Mouse (Mus musculus) kidney, embryonic 15.5 days (tissue): ENCODE measurements at regions not wholly inside any gene's neighbourhood (a gene's known extent, or its start where the extent isn't known, plus 50 kb on each side); places are given as distances from the start of the nearest gene placed in this dataset.

Experiments
- ATAC-seq: fragments of 200-750 bp; cut with Nextera tagmentation; replicated peaks from 2 replicates; pipeline ENCODE4 v1.8.0; 2017; ENCODE audit warnings: moderate TSS enrichment; ENCODE audit not compliant: low FRiP score
- H3K27ac ChIP-seq: fragments of 300-500 bp; sonication (generic); 2 replicates; pipeline ENCODE4 v1.5.1; 2015; ENCODE audit warnings: mild to moderate bottlenecking, inconsistent platforms
- H3K27me3 ChIP-seq: fragments of 300-500 bp; sonication (generic); 2 replicates; pipeline ENCODE4 v1.6.1; 2015; ENCODE audit warnings: inconsistent platforms
- H3K36me3 ChIP-seq: fragments of 300-500 bp; sonication (generic); 2 replicates; pipeline ENCODE4 v1.6.1; 2015; ENCODE audit warnings: inconsistent platforms
- H3K4me1 ChIP-seq: fragments of 300-500 bp; sonication (generic); 2 replicates; pipeline ENCODE4 v1.6.1; 2015; ENCODE audit warnings: inconsistent platforms
- H3K4me2 ChIP-seq: fragments of 300-500 bp; sonication (generic); 2 replicates; pipeline ENCODE4 v1.6.1; 2015; ENCODE audit warnings: moderate library complexity, mild to moderate bottlenecking, inconsistent platforms
- H3K4me3 ChIP-seq: fragments of 300-500 bp; sonication (generic); replicated peaks from 2 replicates; pipeline ENCODE4 v1.5.1; 2015; ENCODE audit warnings: mild to moderate bottlenecking, inconsistent platforms
- H3K9ac ChIP-seq: fragments of 300-500 bp; sonication (generic); 2 replicates; pipeline ENCODE4 v1.6.1; 2015; ENCODE audit warnings: mild to moderate bottlenecking, inconsistent platforms
- H3K9me3 ChIP-seq: fragments of 300-500 bp; sonication (generic); replicated peaks from 2 replicates; pipeline ENCODE4 v1.6.1; 2016; ENCODE audit warnings: inconsistent platforms
- WGBS: fragments of 180-500 bp; shearing (Covaris S2); methylation state at CpG from one replicate; pipeline ENCODE4 v1.1.7; 2015; ENCODE audit warnings: mixed read lengths; 5-methylcytosine and 5-hydroxymethylcytosine counted together

DNA sequence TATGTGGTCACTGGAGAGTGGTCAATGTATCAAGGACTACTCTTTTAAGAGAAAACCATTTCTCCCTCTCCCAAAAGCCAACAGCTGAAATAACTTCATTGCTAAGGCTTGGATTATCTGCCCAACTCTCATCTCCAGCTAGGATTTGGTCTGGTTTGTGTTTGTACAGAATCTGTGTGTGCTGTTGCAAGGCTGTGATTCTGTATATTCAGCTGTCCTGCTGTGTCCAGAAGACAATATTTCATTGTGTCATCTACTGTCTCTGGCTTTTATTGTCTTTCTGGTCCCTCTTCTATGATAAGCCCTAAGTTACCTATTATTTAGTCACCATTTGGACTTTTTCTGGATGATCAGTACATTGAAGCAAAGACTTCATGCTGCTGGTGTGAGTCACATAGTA, 110.9 kb downstream of the Cenpc1 start:
- Histone ChIP-seq H3K4me1 (no peaks in the 10 kb centered on the region), H3K36me3 (no peaks in the 10 kb centered on the region)
- ATAC-seq, result no peak

DNA sequence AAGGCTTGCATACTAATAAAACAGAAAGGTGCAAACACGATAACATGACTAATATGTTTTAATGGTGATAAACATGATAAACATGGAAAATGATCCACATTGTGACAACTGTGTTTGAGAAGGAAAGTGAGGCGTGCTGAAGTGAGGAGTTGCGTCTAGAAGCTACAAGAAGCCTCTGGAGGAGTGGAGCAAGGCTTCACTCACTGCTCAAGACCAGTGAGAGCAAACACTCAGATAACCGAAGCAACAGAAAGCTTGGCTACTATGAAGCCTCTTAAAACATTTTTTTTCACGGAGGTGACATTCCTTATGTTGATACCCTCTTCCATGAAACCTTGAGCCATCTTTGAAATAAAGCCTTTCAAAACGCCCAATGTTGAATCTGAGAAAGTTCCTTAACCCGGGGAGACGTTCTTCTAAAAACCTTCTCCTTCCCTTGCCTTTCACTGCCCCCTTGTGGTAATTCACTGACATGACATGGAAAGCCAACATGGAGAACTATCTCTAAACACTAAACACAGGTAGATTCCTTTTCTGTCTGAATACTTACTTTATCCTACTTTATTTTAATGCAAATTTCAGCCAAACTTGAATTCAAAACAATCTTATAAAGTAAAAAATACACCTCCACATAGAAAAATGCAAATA, 128.6 kb downstream of the Cenpc1 start:
- H3K4me3 ChIP-seq, result no peak overlapping the region
- no peak overlapping the region for H3K4me2 ChIP-seq
- WGBS, result 37% methylated on average over 8 of the region's 8 CpGs
- no peak overlapping the region for H3K9ac ChIP-seq
- H3K27ac ChIP-seq, result no peak overlapping the region
- no peaks in the 10 kb centered on the region for H3K4me1 ChIP-seq
- no peak for ATAC-seq
- H3K27me3 ChIP-seq, result no peaks in the 10 kb centered on the region
- H3K9me3 ChIP-seq, result no peaks in the 10 kb centered on the region
- H3K36me3 ChIP-seq, result no peaks in the 10 kb centered on the region

More for the DNA sequence above, 110.9 kb downstream of the Cenpc1 start:
- Histone ChIP-seq H3K27ac (no peak overlapping the region), H3K27me3 (no peaks in the 10 kb centered on the region), H3K4me2 (no peak overlapping the region), H3K4me3 (no peak overlapping the region), H3K9me3 (no peaks in the 10 kb centered on the region), H3K9ac (no peak overlapping the region)

DNA sequence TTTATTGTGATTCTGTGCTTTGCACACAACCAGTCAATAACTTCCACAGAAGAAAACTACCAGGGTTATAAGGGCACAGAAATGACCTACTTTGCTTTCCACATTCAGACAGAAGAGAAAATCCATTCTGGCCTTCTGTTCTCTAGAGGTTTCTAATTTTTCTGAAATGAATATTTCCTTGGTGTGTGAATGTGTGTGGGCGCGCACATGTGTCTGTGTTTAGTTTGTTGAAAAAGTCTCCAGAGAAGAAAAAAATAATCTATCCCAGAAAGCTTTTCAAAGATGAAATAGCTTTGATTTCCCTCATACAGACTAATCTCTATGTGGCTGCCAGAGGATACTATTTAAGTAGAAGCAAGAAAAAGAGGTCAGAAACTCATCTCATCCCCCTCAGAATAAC, 147.1 kb downstream of the Cenpc1 start:
- H3K4me1 ChIP-seq, result no peaks in the 10 kb centered on the region
- H3K9ac ChIP-seq, result no peak overlapping the region
- no peaks in the 10 kb centered on the region for H3K9me3 ChIP-seq
- no peak for ATAC-seq
- H3K4me3 ChIP-seq, result no peak overlapping the region
- no peak overlapping the region for H3K4me2 ChIP-seq
- no peak overlapping the region for H3K27ac ChIP-seq
- no peaks in the 10 kb centered on the region for H3K27me3 ChIP-seq
- WGBS, result 92% methylated on average over 2 of the region's 2 CpGs
- H3K36me3 ChIP-seq, result no peaks in the 10 kb centered on the region

DNA sequence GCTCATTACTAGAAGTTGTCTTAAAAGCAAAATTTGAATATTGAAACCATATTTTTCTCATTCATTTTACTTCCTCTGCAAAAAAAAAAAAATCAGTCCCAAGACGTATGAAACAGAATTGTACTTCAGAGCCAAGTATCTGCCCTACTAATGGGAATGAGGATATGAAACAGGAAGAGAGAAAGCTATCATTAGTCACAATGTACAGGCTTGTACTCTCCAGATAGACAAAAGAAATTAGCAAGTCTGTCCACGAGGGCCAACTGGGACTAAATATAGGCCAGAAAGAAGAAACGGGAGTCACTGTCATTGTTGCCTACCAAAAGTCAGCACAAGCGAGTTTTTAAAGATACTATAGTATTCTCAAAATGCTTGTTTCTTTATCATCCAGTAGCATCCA, 150.4 kb downstream of the Cenpc1 start:
- Histone ChIP-seq H3K9me3 (no peaks in the 10 kb centered on the region), H3K36me3 (no peaks in the 10 kb centered on the region), H3K4me1 (no peaks in the 10 kb centered on the region), H3K9ac (no peak overlapping the region), H3K4me3 (no peak overlapping the region), H3K27ac (no peak overlapping the region), H3K27me3 (no peaks in the 10 kb centered on the region), H3K4me2 (no peak overlapping the region)
- ATAC-seq, result no peak
- WGBS, result 76% methylated on average over 4 of the region's 4 CpGs

DNA sequence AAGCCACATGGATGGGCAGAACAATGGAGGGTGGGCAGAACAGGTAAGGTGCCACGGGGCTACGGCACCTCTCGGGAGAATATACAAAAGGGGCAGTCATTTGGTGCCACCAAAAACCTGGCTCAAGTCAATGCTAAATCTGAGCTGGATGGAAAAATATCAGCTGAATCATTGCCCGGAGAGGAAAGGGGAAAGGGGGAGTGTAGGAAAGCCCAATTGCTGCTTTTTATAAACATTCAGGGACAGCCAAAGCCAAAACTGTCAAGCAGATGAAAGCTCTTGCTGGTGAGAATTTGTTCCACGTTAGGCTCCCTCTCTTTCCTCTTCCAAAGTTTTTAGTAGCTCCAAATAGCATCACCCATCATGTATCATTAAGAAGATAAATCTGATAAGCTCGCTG, 168.9 kb downstream of the Cenpc1 start:
- no peak overlapping the region for H3K27ac ChIP-seq
- no peak overlapping the region for H3K4me3 ChIP-seq
- H3K4me2 ChIP-seq, result no peak overlapping the region
- H3K27me3 ChIP-seq, result no peaks in the 10 kb centered on the region
- H3K9ac ChIP-seq, result no peak overlapping the region
- no peaks in the 10 kb centered on the region for H3K9me3 ChIP-seq
- WGBS, result 70% methylated on average over 6 of the region's 6 CpGs
- no peaks in the 10 kb centered on the region for H3K36me3 ChIP-seq
- ATAC-seq, result no peak
- H3K4me1 ChIP-seq, result no peaks in the 10 kb centered on the region

DNA sequence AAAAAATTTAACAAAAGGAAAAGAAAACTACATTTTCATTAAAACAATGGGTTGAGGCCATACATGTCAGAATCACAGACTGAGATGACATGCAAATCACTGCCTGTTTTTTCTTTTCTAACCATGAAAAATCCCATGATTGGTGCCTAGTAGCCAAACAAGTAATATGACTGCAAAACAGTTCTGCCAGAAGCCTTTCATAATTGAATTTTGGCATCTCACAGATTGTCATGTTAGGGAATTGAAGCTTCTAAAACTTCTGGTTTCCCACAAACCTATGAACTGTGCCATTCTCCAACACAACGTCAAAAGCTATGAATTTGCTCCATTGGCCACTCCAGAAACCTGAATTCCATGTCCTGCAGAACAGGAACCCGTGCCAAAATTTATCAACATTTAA, 169.6 kb downstream of the Cenpc1 start:
- H3K4me3 ChIP-seq, result no peak overlapping the region
- H3K9me3 ChIP-seq, result no peaks in the 10 kb centered on the region
- no peak overlapping the region for H3K4me2 ChIP-seq
- H3K27ac ChIP-seq, result no peak overlapping the region
- no peaks in the 10 kb centered on the region for H3K36me3 ChIP-seq
- H3K9ac ChIP-seq, result no peak overlapping the region
- no peaks in the 10 kb centered on the region for H3K27me3 ChIP-seq
- WGBS, result 71% methylated on average over 2 of the region's 2 CpGs
- H3K4me1 ChIP-seq, result no peaks in the 10 kb centered on the region
- no peak for ATAC-seq

DNA sequence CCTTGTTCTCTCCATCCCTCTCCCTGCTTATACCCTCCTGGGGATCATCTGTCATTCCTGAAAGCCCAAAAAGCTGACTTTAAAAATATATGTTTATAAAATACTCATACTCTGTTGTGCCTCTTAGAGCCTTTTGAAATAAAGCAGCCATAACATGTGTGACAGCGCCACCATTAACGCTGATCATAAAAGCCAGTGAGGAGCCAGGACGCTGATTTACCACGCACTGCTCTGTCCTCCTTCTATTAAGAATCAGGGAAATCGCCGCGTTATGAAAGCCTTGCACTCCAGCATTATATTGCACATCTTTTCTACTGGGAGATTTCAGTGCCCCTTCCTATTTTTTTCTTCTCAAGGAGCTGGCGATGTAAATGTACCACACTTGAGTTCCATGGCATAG, 195.1 kb downstream of the Cenpc1 start:
- WGBS, result 77% methylated on average over 8 of the region's 8 CpGs
- H3K27ac ChIP-seq, result no peak overlapping the region

DNA sequence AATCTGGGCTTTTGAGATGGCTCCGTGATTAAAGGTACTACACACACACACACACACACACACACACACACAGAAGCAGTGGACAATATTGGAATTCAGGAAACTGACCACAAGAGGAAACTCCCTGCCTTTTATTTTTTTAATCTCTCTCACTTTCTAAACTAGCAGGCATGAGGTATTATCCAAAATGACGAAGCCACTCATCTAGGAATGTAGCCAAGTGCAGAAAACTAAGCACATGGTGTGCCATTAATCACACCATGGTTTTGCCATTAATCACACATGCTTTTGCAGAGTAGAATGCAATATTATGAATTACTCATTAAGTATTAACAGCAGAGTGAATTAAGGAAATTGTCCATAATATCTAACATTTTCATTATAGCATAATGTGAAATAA, 232.8 kb downstream of the Cenpc1 start:
- no peaks in the 10 kb centered on the region for H3K27me3 ChIP-seq
- 73% methylated on average over 2 of the region's 2 CpGs for WGBS
- no peak for ATAC-seq

More for the DNA sequence above, 195.1 kb downstream of the Cenpc1 start:
- Histone ChIP-seq H3K27me3 (no peaks in the 10 kb centered on the region), H3K4me1 (no peaks in the 10 kb centered on the region), H3K4me3 (no peak overlapping the region), H3K9me3 (no peaks in the 10 kb centered on the region), H3K36me3 (no peaks in the 10 kb centered on the region), H3K9ac (no peak overlapping the region), H3K4me2 (no peak overlapping the region)
- no peak for ATAC-seq

DNA sequence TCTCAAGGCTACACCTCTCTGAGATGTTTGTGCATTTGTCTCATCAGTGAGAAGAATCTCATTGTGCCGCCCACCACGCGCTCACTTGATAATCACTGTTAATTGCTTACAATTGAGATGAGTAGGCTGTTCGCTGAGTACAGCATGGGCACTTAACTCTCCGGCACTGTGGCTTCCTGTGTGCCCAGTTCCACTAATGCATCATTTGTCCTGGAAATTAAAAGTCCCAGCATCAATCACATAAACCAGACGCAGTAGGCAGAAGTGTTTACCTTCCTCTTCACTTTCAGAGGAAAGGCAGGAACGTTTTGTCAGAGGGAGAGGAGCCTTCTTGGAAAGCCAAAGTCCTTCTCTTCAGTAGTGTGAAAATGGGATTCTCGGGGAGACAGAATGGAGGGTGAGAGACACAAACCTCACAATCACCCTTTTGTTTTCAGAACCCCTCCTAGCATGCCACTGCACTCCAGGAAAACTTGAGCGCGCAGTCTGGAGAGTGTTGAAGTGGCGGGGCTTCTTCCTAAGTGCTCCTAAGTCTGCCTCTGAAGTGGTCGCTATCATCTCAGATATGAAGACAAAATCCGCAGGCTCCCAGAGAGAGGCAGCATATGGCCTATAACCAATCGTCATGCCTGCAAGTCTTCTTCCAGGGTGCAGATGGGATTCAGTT, 269.7 kb downstream of the Cenpc1 start:
- H3K4me1 ChIP-seq, result no peaks in the 10 kb centered on the region
- H3K4me2 ChIP-seq, result no peak overlapping the region
- H3K36me3 ChIP-seq, result no peaks in the 10 kb centered on the region
- H3K4me3 ChIP-seq, result no peak overlapping the region
- WGBS, result 69% methylated on average over 14 of the region's 14 CpGs
- H3K27ac ChIP-seq, result no peak overlapping the region
- no peaks in the 10 kb centered on the region for H3K27me3 ChIP-seq
- no peak overlapping the region for H3K9ac ChIP-seq
- H3K9me3 ChIP-seq, result no peaks in the 10 kb centered on the region
- ATAC-seq, result no peak

More for the DNA sequence above, 232.8 kb downstream of the Cenpc1 start:
- no peaks in the 10 kb centered on the region for H3K4me1 ChIP-seq
- H3K27ac ChIP-seq, result no peak overlapping the region
- no peak overlapping the region for H3K4me3 ChIP-seq
- H3K4me2 ChIP-seq, result no peak overlapping the region
- H3K36me3 ChIP-seq, result no peaks in the 10 kb centered on the region
- H3K9me3 ChIP-seq, result no peaks in the 10 kb centered on the region
- H3K9ac ChIP-seq, result no peak overlapping the region

DNA sequence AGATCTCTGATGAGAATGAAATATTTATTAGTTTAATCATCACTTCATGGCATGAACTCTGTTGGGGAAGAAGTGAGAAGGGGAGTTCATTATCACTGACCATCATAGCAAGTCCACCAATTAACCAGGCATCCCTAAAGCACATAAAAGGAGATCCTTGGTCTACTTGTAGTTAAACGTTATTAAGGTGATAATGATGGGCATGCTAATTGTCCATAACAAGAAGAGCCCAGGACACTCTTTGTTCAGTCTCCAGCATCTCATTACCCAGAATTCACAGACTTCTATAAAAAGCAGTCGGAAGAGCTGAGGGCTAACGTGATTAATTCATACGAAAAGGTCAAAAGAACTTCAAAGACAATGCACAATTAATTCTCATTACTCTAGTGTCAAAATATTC, 272.2 kb downstream of the Cenpc1 start:
- no peak for ATAC-seq
- Histone ChIP-seq H3K9me3 (no peaks in the 10 kb centered on the region), H3K9ac (no peak overlapping the region), H3K4me3 (no peak overlapping the region), H3K4me1 (no peaks in the 10 kb centered on the region), H3K27ac (no peak overlapping the region), H3K27me3 (no peaks in the 10 kb centered on the region), H3K36me3 (no peaks in the 10 kb centered on the region), H3K4me2 (no peak overlapping the region)
- 88% methylated on average over 4 of the region's 4 CpGs for WGBS

DNA sequence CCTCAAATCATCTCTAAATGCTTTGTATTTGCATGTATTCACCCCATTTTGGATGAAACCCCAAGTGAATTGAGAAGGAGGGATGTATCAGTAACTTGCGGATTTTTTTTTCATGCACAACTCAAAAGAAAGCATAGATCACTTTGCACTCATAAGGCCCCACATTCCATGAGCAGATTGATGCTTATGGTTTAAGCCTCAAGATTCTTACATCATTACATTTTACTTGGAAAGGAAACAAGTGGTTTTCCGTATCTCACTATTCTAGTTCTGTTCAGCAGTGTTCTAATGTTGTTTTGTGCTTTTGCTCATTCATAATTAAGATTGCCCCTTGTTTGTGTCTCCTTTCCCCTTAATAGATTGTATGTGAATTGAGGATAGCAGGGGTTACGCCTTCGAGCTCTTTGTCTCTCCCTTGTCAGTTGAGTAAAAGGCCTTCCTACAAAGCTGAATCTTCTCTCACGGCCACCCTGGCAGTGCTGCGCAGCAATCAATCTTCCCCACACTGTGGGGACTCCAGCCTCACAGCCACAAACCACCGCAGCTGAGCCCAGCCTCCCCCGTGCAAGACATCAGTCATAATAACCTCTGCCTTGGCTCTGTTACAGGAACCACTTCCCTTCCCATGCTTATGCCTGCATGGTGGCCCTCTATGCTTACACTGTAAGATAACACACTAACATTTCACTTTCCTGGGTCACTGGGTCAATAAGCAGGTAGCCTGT, 284.5 kb downstream of the Cenpc1 start:
- 28% methylated on average over 8 of the region's 8 CpGs for WGBS
- no peaks in the 10 kb centered on the region for H3K4me1 ChIP-seq
- H3K27ac ChIP-seq, result no peak overlapping the region
- no peak overlapping the region for H3K4me2 ChIP-seq
- no peaks in the 10 kb centered on the region for H3K9me3 ChIP-seq
- no peaks in the 10 kb centered on the region for H3K36me3 ChIP-seq
- peak; percentile 60; the same call in 1 of the 2 replicates for ATAC-seq
- no peak overlapping the region for H3K9ac ChIP-seq
- no peak overlapping the region for H3K4me3 ChIP-seq
- no peaks in the 10 kb centered on the region for H3K27me3 ChIP-seq

DNA sequence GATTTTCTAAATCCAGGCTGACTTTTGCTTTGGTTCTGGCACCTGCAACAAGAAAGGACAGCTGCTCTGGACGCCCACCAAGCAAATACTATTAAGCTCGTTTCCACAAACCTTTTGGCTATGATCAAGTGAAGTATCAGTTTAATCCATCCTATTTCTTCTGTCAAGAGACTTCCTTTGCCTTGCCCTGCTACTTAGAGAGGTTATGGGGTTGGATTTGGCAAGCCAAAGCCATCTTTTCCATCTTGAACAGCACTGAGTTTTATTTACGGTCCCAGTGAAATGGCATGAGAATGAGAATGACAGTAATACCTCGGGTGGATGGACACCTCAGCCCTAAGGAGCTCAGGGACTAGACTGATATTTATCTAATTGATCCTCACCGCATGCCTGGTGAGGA, 285.4 kb downstream of the Cenpc1 start:
- Histone ChIP-seq H3K27me3 (no peaks in the 10 kb centered on the region), H3K4me2 (no peak overlapping the region), H3K9me3 (no peaks in the 10 kb centered on the region), H3K27ac (no peak overlapping the region), H3K36me3 (no peaks in the 10 kb centered on the region), H3K4me1 (no peaks in the 10 kb centered on the region), H3K4me3 (no peak overlapping the region), H3K9ac (no peak overlapping the region)
- ATAC-seq, result no peak
- 64% methylated on average over 5 of the region's 5 CpGs for WGBS
